Mouse (Mus musculus) kidney, adult 2 months (tissue): ENCODE measurements at regions not wholly inside any gene's neighbourhood (a gene's known extent, or its start where the extent isn't known, plus 50 kb on each side); places are given as distances from the start of the nearest gene placed in this dataset.

Experiments used
- CTCF ChIP-seq: fragments of 200-500 bp; conservative IDR thresholded peaks from 2 replicates; pipeline ENCODE4 v1.5.1; 2011; ENCODE audit warnings: low read depth, mild to moderate bottlenecking, control low read depth, low read length, moderate library complexity, mixed read lengths; ENCODE audit not compliant: insufficient read depth, insufficient read length
- POLR2A ChIP-seq: fragments of 200-500 bp; IDR thresholded peaks from one replicate; pipeline ENCODE4 v1.6.1; 2011; ENCODE audit warnings: low read depth, low read length, control low read depth

- TF ChIP-seq CTCF (no peak), POLR2A (no peak)
Observed at GRCm38 (mm10) chr19:27149567-27149966, 66.7 kb upstream of the Vldlr start.
